8 mouse cellular contexts compared by ENCODE assay signal in the genomic region with DNA sequence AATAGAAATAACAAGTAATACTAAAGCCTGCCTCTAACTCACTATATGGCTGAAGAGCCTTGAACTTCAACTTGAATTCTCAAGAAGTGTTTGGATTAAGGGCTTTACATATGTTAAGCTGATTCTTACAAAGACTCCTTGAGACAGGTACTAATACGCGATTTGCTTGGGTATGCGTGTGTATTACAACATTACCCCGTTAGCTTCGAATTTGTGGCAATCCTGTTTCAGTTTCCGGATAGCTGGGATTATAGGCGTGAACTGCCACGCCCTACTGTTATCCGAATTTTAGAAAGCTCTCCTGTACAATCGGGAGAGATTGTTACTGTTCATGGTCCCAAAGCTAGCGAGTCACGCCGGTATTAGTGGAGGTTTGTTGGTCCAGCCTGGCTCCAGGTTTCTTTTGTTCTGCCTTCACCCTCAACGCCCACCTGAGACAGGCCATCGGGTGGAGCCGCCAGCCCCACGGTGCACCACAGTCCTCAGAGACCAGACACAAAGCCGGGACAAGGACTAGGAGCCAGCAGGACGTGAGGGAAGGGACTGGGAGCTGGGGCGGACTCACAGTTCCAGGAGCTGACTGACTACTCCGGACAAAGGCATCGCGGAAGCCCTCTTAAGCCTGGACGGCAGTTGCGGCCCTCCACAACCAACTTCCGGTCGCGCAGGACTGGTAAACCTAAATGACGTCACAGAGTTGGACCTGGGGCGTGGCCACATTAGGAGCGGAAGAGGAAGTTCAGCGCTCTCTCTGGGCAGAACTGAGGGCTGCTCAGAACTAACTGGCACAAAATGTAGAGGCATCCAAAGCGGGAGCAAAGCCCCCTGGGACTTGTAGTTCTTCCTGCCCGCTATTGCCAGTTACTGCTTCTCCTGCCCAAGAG. TPM values are rescaled to one million over a fixed set of nuclear protein-coding genes. Genes with fewer than 3 reads are reported as not detected.
DNase-seq lines count a peak whose midpoint lies in the region; ATAC-seq lines count a peak whose summit lies in the region.

Gene Amn1 (minus strand): TSS at position 672 of the 884 bp plus-strand sequence.

- H3K27ac ChIP-seq in hindbrain, embryonic 12.5 days, result peak within 1 kb of the TSS; percentile 96

- H3K4me1 ChIP-seq in hindbrain, embryonic 12.5 days, result peaks cover 14% of the 10 kb centered on the region

- H3K9ac ChIP-seq in hindbrain, embryonic 12.5 days, result peak within 1 kb of the TSS; percentile 91

- under 1% methylated on average over 34 of the region's 34 CpGs for WGBS in hindbrain, embryonic 12.5 days

- H3K4me2 ChIP-seq in hindbrain, embryonic 12.5 days (replicated peaks), result peak within 1 kb of the TSS; percentile 64

- DNase-seq in NIH3T3 (ENCODE audit: low read depth), result peak; percentile 99
- peak; percentile 97 to 98 for DNase-seq in cerebellum, postnatal 10 days
- DNase-seq in frontal cortex, postnatal 10 days (ENCODE audit: low spot score in 2 of 2), result peak; percentile 95
- peak; percentile 92 to 98 for DNase-seq in layer of hippocampus, postnatal 14 days (ENCODE audit: low spot score in 2 of 2)
- peak; percentile 96 for DNase-seq in lung, postnatal 14 days
- DNase-seq in retina, adult 2 months (ENCODE audit: low read depth, low spot score), result peak; percentile 93
- DNase-seq in thymus, postnatal 36 days, result peak; percentile 95 to 96

- H3K9me3 ChIP-seq in hindbrain, embryonic 12.5 days (replicated peaks), result no peaks in the 10 kb centered on the region

- H3K36me3 ChIP-seq in hindbrain, embryonic 12.5 days, result peaks cover 10% of the 10 kb centered on the region

- peak within 1 kb of the TSS; percentile 86 for H3K4me3 ChIP-seq in hindbrain, embryonic 12.5 days

- ATAC-seq in hindbrain, embryonic 12.5 days (ENCODE audit: low FRiP score), result peak; percentile 100

- no peaks in the 10 kb centered on the region for H3K27me3 ChIP-seq in hindbrain, embryonic 12.5 days

RNA-seq across cellular contexts. Expression of gene Amn1, which starts in this region (rescaled TPM):
- 79.8 and 82.9 TPM in 2 replicates for polyA plus RNA-seq in hindbrain, embryonic 12.5 days (2016; fragmentation: Nextera tagmentation; extraction: Ambion mirVana)
- total RNA-seq in layer of hippocampus, postnatal 14 days (2021), result 10 to 100 TPM; 31.4 to 32.4 TPM

Comparison
In these comparisons a context has a peak if more than half of its experiments do, and no peak if none do; other contexts are left out.
1. Peak in every context shown above with its lines: DNase-seq, ATAC-seq, H3K4me3 ChIP-seq and H3K27ac ChIP-seq.